Mouse (Mus musculus) common myeloid progenitor, adult 5-6 weeks (primary cell): Measurements from ENCODE around the gene Cab39. TPM values are rescaled to one million over a fixed set of nuclear protein-coding genes. Genes with fewer than 3 reads are reported as not detected.
A peak's percentile ranks its signal among the peaks of the same experiment; 100 is the strongest.
"Not testable (repeated sequence)": the region's sequence is repeated elsewhere in the genome, so short reads cannot be mapped to it uniquely, and the experiment has no call there.

ENCODE experiments used
- ATAC-seq: replicated peaks from 2 replicates; pipeline ENCODE4 v1.8.0; 2016; ENCODE audit warnings: low read depth, mild to moderate bottlenecking, moderate TSS enrichment, inconsistent platforms; ENCODE audit not compliant: poor library complexity, severe bottlenecking
- total RNA-seq: library from RNA; stranded (forward); fragments of 200-1000, 187-1606 nt; gene quantifications from 2 replicates; pipeline ENCODE4 v1.2.3, GENCODE M21; 2017

The Cab39 gene
- total RNA-seq, 1 experiment from 2014 or later: 110 TPM

GRCm38 (mm10) chr1:85779428-85780180 is 13.6 kb upstream of the Cab39 start:
- ATAC-seq: peak; percentile 81

GRCm38 (mm10) chr1:85790565-85790964 is 2.7 kb upstream of the Cab39 start:
- ATAC-seq: no peak

DNA sequence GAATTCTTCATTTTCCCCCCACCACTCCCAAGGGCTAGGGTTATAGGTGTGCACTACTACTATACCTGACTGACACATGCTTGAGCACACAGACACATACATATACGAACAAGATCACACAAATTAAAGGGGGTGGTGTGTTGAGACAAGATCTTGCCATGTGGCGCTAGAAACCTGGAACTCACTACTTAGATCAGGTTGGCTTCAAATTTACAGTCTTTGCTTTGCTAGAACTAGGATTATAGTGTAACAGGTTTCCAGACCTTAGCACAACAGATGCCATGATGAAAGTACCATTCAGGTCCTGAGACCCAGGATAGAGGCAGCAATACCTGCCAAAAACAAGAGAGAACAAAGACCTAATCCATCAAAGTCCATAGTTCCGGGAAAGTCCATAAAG is 1.8 kb upstream of the Cab39 start:
- ATAC-seq: no peak

DNA sequence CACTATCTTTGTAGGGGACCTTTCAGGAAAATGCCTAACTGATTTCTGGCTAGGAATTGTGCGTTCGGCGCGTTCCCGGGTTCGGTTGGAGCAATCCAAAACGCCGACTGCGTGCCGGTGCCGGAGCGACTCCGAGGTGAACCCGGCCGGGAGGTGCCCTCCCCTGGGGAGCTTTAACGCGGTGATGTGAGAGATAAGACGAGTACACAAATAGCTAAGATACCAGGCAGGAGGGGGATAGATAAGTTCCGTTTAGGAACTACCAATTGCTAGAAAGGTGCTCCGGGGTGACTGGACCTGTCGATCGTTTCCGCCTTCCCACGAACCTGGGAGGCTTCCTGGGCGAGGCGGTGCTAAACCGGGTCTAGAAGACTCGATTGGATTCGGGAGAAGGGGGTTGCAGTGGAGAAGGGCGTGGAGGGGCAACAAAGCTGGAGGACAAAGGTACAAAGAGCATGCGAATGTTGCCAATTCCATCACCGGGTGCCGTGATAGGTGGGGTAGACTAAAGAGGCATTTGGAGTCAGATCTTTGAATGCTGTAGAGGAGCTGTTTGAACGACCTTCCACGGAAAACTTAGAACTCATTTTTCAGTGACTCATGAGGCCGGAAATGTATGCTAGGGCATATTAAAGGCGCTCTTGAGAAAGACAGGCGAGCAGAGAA is 998 bp downstream of the Cab39 start:
- ATAC-seq: peak; percentile 36

GRCm38 (mm10) chr1:85795196-85795595 is 2.0 kb downstream of the Cab39 start:
- no peak for ATAC-seq

- no peak for ATAC-seq
Observed at GRCm38 (mm10) chr1:85799776-85800175, 6.5 kb downstream of the Cab39 start.

GRCm38 (mm10) chr1:85802517-85802916 is 9.3 kb downstream of the Cab39 start:
- no peak for ATAC-seq

DNA sequence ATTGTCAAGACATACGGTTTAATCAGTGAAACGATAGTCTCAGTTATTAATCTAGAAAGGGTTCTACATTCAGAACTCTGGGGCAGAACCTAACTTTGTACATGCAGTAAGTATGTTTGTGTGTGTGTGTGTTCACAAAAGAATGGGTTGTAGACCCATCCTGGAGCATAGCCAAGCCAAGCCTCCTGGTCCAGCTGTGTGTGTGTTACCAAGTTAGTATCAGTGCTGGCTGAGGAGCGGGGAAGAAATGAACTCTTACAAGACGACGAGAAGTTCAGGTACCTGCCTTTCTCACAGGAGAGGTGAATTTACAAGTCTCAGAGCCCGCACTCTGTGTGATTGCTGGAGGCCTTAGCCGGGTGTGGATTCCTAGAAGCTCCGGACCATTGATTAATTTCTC is 11.3 kb downstream of the Cab39 start:
- no peak for ATAC-seq

GRCm38 (mm10) chr1:85809256-85809655 is 16.0 kb downstream of the Cab39 start:
- peak; percentile 62 for ATAC-seq

DNA sequence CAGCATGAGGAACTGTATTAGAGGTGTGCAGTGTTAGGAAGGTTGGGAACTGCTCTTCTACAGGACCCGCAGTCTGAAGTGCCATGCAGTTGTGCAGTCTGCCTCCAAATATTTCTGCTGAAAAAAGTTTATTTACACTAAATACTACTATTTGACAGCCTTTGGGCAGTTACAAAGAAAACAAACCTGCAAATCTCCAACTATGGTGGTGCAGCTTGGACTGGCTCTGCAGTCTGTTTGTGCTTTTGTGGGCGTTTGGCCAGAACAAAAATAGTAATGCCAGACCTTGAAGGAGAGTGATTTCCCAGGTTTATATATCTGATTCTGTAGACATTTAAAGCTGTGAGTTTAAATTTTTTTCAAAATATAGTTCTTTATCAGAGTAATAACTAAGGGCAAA is 17.1 kb downstream of the Cab39 start:
- ATAC-seq: no peak

DNA sequence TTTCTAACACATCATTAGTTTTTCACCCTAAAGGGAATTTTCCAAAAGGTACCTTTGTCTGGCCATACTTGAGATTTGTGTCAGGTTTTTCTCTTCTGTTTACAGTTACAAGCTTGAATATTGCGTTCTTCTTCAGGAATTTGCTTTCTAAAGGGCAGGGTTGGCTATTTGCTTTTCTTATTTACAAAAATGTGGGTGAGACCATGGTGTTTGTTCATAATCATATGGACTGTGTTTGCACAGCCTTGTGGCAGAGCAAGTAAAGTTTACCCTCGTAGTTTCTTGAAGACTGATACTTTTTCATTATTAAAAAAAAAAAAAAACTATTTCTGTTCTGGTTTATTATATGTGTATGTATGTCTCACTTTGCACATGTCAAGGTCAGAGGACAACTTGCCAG is 17.5 kb downstream of the Cab39 start:
- ATAC-seq: no peak

GRCm38 (mm10) chr1:85814213-85814612 is 21.0 kb downstream of the Cab39 start:
- not testable (repeated sequence) for ATAC-seq

- ATAC-seq: no peak
Observed at GRCm38 (mm10) chr1:85818121-85818520, 24.9 kb downstream of the Cab39 start.

- ATAC-seq: no peak
Observed at GRCm38 (mm10) chr1:85819695-85820094, 26.5 kb downstream of the Cab39 start.

DNA sequence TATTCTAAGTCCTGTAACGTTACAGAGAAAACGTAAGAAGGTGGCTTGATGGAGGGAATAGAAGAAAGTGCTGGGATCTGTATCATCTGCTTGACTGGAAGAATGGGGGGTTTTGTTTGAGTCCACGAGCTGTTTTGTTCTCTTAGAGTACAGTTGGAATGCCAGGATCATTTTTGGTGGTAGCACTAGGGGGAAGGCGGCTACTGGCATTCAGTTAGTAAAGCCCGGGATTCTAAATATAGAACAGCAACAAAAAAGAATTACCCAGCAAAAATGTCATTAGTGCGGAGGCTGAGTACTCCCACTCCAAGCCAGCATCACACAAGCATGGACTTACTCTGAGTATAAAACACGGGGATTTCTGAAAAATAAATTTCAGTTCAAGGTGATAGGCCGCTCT is 29.0 kb downstream of the Cab39 start:
- no peak for ATAC-seq

GRCm38 (mm10) chr1:85824905-85825304 is 31.7 kb downstream of the Cab39 start:
- ATAC-seq: no peak

- no peak for ATAC-seq
Observed at GRCm38 (mm10) chr1:85827166-85827565, 33.9 kb downstream of the Cab39 start.

DNA sequence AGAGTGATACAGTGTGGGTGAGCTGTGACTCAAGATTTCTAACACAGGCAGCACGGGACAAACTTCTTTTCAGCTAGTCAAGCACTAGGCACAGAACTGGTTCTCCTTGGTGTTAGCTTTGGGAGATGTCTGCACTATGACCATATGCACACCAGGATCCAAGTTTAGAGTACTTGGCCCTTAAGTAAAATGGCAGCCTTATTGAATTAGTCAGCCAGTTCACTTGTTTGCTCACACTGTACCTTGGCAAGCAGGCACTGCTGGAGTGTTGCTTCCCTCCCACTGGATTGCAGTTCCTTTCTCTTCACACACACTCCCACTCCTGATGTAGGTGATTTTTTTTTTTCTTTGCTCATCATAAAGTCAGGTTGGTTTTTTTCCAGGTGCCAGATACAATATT is 35.8 kb downstream of the Cab39 start:
- no peak for ATAC-seq

DNA sequence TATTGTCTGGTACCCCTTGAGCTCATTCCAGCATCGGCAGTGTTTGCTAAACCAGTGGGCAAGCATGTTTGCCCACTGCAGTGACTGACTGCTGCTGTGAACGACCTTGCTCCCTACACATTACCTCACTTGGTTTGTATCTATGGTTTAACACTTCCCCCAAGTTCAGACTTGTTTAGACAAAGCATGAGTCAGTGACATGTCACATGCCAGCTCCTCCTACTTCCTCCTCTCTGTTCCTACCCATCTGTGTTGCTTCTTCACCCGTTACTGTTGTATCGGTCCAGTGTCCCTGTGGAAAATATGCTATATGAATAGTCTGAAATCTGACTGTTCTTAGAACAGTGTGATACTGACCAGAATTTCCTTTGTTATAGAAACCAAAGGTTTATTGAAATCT is 44.8 kb downstream of the Cab39 start:
- ATAC-seq: peak; percentile 89

- no peak for ATAC-seq
Observed at GRCm38 (mm10) chr1:85839356-85839755, 46.1 kb downstream of the Cab39 start.

GRCm38 (mm10) chr1:85839790-85840189 is 46.5 kb downstream of the Cab39 start:
- no peak for ATAC-seq

DNA sequence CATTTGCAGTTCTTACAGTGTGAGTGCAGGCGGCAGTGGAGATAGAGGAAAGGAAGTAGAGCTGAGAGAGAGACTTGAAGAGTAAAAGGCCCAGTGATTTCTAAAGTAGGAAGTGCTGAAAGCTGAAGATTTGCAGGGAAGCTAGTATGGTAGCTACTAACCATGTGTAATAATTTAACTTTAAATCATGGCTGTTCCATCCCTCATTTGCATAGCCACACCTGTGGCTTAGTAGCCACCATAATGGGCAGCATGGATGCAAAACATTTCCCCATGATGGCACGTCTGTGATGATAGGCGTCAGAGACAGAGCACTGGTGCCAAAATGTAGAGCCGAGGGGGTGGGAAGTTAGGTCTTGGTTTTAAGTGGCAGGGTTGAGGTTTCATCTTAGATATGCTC is 47.2 kb downstream of the Cab39 start:
- ATAC-seq: no peak
